ENCODE assay signal across 10 mouse cellular contexts in the genomic region with DNA sequence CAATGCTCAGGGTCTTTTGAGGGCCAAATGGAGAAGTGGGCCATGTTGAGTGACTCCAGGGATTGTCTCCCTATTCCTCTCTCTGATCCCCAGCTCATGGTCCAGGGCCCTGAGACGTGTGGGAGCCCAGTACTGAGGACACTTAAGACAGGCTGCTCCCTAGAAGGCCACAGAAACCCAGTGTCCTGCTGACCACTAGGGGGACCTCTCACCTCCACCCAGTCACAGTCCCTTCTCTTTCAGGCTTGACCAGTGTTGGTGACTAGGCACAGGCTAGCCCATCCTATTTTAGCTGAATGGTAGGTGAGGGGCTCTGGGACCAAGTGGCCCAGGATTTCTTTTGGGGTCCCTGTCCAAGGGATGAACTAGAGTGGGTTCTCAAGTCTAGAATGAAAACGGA. TPM values are rescaled to one million over a fixed set of nuclear protein-coding genes. Genes with fewer than 3 reads are reported as not detected.
DNase-seq lines count a peak whose midpoint lies in the region; ATAC-seq and TF ChIP-seq lines count a peak whose summit lies in the region.
"Had no signal": no experiment of that assay in that cellular context is flagged by ENCODE, and none has a peak within 500 bp of the region (broad histone marks: within the 10 kb centered on the region; RNA-seq: fewer than 3 reads in every experiment).

No protein-coding gene starts in this region.

- no peak overlapping the region for H3K27ac ChIP-seq in heart, postnatal 0 days (ENCODE audit: low read depth)
- no peak overlapping the region for H3K27ac ChIP-seq in stomach, postnatal 0 days (replicated peaks)

- 70% methylated on average over 2 of the region's 2 CpGs for WGBS in heart, postnatal 0 days
- 55% methylated on average over 2 of the region's 2 CpGs for WGBS in stomach, postnatal 0 days

- peak; percentile 41 for TF ChIP-seq CTCF in heart, postnatal 0 days (IDR thresholded peaks at IDR 0.05; ENCODE audit: low read depth)
- peak; percentile 68 for TF ChIP-seq CTCF in stomach, postnatal 0 days (IDR thresholded peaks at IDR 0.05; ENCODE audit: low read depth)

- H3K4me3 ChIP-seq in heart, postnatal 0 days (ENCODE audit: low read depth, low read length): no peak overlapping the region
- H3K4me3 ChIP-seq in stomach, postnatal 0 days (ENCODE audit: low read depth, low read length): no peak overlapping the region

- peaks cover 24% of the 10 kb centered on the region for H3K4me1 ChIP-seq in heart, postnatal 0 days (ENCODE audit: control insufficient read depth, insufficient read depth)
- peaks cover 16% of the 10 kb centered on the region; the same call in 1 of the 2 replicates for H3K4me1 ChIP-seq in stomach, postnatal 0 days (replicated peaks; ENCODE audit: control insufficient read depth, insufficient read depth)

- no peak for TF ChIP-seq EP300 in heart, postnatal 0 days (IDR thresholded peaks at IDR 0.05; ENCODE audit: low read depth)
- TF ChIP-seq EP300 in stomach, postnatal 0 days (optimal IDR thresholded peaks at IDR 0.05): no peak

- 0 out of 2 replicates have a peak, but pooled peaks cover under 1% of the 10 kb centered on the region for H3K9me3 ChIP-seq in heart, postnatal 0 days (replicated peaks; ENCODE audit: control insufficient read depth, low read length)
- no peaks in the 10 kb centered on the region for H3K9me3 ChIP-seq in stomach, postnatal 0 days (ENCODE audit: control insufficient read depth, low read length)

- H3K9ac ChIP-seq in heart, postnatal 0 days (replicated peaks; ENCODE audit: low read depth, low read length): no peak overlapping the region
- H3K9ac ChIP-seq in stomach, postnatal 0 days (ENCODE audit: low read length): no peak overlapping the region

- no peak overlapping the region for H3K4me2 ChIP-seq in heart, postnatal 0 days (ENCODE audit: low read depth, low read length)
- no peak overlapping the region for H3K4me2 ChIP-seq in stomach, postnatal 0 days (replicated peaks; ENCODE audit: low read depth)

- H3K36me3 ChIP-seq in heart, postnatal 0 days (replicated peaks; ENCODE audit: control insufficient read depth, insufficient read depth, low read length): no peaks in the 10 kb centered on the region
- no peaks in the 10 kb centered on the region for H3K36me3 ChIP-seq in stomach, postnatal 0 days (ENCODE audit: control insufficient read depth, insufficient read depth, low read length)

- no peak for DNase-seq in heart, postnatal 0 days (ENCODE audit: low spot score)
- no peak for DNase-seq in heart, adult 18-20 months
- peak; percentile 19 for DNase-seq in urinary bladder, adult 2 months (ENCODE audit: low spot score)
- no peak for DNase-seq in urinary bladder, postnatal 25 days (ENCODE audit: low spot score)
- peak; percentile 50 to 54 for DNase-seq in kidney, postnatal 36 days
- no peak for DNase-seq in stomach, postnatal 0 days (ENCODE audit: low spot score)
- DNase-seq in layer of hippocampus, adult 11-12 months (ENCODE audit: low spot score): no peak
- no peak for DNase-seq in urinary bladder, postnatal 10 days (ENCODE audit: low spot score)
- DNase-seq: cerebellum, adult 11 months had no signal

- no peak for ATAC-seq in heart, postnatal 0 days (ENCODE audit: insufficient read depth, low read depth)
- no peak for ATAC-seq in stomach, postnatal 0 days (ENCODE audit: low FRiP score, low TSS enrichment)
- ATAC-seq: forebrain, embryonic 16.5 days had no signal

- H3K27me3 ChIP-seq in heart, postnatal 0 days (ENCODE audit: control insufficient read depth, insufficient read depth, low read length): no peaks in the 10 kb centered on the region; the same call in 1 of the 2 replicates
- no peaks in the 10 kb centered on the region for H3K27me3 ChIP-seq in stomach, postnatal 0 days (ENCODE audit: control insufficient read depth, insufficient read depth, low read length)

RNA-seq across cellular contexts. Expression of a gene that starts 17.9 kb away (rescaled TPM):
- 0.97 and 1.7 TPM in 2 replicates for total RNA-seq in heart, postnatal 0 days (2014; rRNA removed; ENCODE audit: low replicate concordance)
- polyA plus RNA-seq in heart, postnatal 0 days (2015; fragmentation: Nextera tagmentation; extraction: Ambion mirVana): 0.29 and 0.37 TPM in 2 replicates
- 100 to 1,000 TPM in 1 of 2 experiments, 10 to 100 TPM in 1; 12.3 to 112 TPM for total RNA-seq in heart, adult 18-20 months (2021)
- polyA plus RNA-seq in urinary bladder, adult 2 months (2012; rRNA removed): 5.4 and 5.9 TPM in 2 replicates
- polyA plus RNA-seq in stomach, postnatal 0 days (2015; fragmentation: Nextera tagmentation; extraction: Ambion mirVana): 0.59 and 0.70 TPM in 2 replicates
- polyA plus RNA-seq: forebrain, embryonic 16.5 days had no signal

RNA-seq across cellular contexts. Expression of a gene that starts 48.0 kb away (rescaled TPM):
- 3.1 TPM in 1 of 2 replicates, not detected in the other for total RNA-seq in heart, postnatal 0 days (2014; rRNA removed; ENCODE audit: low replicate concordance)
- polyA plus RNA-seq in heart, postnatal 0 days (2015; fragmentation: Nextera tagmentation; extraction: Ambion mirVana): 0.36 and 1.1 TPM in 2 replicates
- total RNA-seq in heart, adult 18-20 months (2021): 1 to 10 TPM in 1 of 2 experiments, under 1 TPM in 1; 0.90 to 1.3 TPM
- 11.3 and 15.7 TPM in 2 replicates for polyA plus RNA-seq in urinary bladder, adult 2 months (2012; rRNA removed)
- polyA plus RNA-seq in stomach, postnatal 0 days (2015; fragmentation: Nextera tagmentation; extraction: Ambion mirVana): 4.6 and 5.0 TPM in 2 replicates
- polyA plus RNA-seq: forebrain, embryonic 16.5 days had no signal

RNA-seq across cellular contexts. Expression of a gene that starts 51.4 kb away (rescaled TPM):
- total RNA-seq in heart, postnatal 0 days (2014; rRNA removed; ENCODE audit: low replicate concordance): not detected in 2 replicates
- 0.22 and 0.26 TPM in 2 replicates for polyA plus RNA-seq in heart, postnatal 0 days (2015; fragmentation: Nextera tagmentation; extraction: Ambion mirVana)
- total RNA-seq in heart, adult 18-20 months (2021): under 1 TPM; 0.08 to 0.22 TPM
- polyA plus RNA-seq in urinary bladder, adult 2 months (2012; rRNA removed): not detected in 2 replicates
- polyA plus RNA-seq in stomach, postnatal 0 days (2015; fragmentation: Nextera tagmentation; extraction: Ambion mirVana): 0.07 TPM in 1 of 2 replicates, not detected in the other
- polyA plus RNA-seq: forebrain, embryonic 16.5 days had no signal

Comparison
In these comparisons a context has a peak if more than half of its experiments do, and no peak if none do; other contexts are left out.
1. DNase-seq: peak in urinary bladder, adult 2 months (single experiment) and kidney, postnatal 36 days (2 of 2); none in heart, postnatal 0 days (single experiment), heart, adult 18-20 months (0 of 2), urinary bladder, postnatal 25 days (single experiment), stomach, postnatal 0 days (single experiment), layer of hippocampus, adult 11-12 months (single experiment) and urinary bladder, postnatal 10 days (single experiment).